Mouse (Mus musculus): ENCODE results near the gene Npnt.

The Npnt gene

DNA sequence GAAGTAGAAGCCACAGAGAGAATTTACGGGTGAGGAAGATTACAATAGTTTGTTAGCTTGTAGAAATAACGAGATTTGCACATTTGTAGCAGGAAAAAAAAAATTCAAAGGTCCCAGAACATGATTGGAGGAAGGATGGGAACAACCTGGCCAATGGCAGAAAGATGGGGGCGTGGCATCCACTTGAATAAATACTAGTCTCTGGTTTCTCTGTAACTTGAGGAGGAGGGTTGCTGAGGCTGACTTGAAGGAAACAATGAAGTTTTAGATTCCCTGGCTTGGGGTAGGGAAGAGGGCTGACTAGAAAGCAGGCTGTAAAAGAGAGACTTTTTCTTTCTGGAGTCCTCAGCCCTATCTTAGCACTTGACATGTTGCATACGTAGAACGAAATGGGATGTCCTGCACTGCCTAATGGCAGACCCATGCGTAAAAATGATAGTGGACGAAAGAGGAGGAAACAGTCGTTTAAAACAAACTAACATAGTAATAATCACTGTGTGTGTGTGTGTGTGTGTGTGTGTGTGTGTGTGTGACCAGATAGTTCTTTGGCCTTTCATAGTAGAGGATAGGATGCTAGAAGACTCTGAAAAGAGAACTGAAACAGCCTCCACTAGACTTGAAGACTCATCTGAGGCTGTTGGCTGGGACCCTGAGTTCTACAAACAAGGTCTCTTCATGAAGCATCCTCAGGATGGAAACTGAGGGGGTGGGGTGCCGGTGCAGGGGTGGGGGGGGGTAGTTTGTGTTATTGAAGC is 94.5 kb downstream of the Npnt start:
- no peak for DNase-seq (ENCODE audit: low read depth)

DNA sequence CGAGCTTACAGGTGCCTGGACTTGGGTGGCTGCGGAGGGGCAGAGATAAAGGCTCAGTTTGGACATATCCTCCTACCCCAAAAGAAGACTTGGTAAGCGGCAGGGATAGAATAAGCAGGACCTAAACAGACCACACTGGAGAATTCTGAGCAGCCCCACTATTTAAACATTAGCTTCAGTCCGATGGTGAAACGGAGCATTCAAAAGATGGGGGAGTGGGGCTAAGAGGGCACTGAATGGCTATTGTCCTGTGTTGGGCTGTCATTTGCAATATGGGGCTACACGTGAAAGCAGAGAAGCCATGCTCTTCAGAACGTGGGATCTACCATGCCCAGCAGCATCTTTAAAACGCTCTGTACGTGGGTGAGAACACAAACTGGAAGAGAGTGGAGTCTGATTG is 95.8 kb downstream of the Npnt start:
- no peak for DNase-seq (ENCODE audit: low read depth)

DNA sequence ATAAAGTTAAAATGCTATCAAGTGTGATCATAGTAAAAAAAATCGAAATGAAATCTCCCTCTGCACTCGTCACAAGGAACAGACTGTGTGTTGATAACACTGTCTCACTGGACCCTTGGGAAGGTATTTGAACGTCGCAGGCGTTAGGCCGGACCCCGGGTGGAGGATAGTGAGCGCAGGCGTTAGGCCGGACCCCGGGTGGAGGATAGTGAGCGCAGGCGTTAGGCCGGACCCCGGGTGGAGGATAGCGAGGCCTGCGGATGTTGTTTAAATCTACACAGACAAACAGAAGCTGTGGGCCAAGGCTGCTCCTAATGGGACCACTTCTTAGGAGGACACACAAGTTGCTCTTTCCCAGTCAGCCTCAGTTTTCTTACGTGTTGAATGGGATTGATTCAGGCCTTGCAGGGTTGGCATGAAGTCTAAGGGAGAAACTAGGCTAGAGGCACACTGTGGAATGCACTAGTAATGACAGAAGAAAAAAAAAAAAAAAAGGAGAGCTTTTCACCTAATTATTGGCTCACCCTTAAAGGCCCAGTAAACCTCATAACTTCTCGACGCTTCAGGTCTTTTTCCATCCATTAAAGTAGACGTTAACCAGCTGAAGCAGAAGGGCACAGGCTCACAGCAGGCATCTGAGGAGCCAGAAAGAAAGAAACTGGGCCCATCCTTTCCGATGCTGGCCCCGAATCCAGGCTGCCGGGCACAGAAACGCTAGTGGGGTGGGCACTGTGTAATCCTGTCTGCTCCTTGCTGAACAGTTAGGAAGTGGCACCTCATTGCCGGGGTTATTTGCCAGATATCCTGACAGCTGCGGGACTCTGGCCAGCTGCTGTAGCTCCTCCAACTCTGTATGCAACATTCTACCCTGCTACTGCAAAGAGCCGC is 98.0 kb downstream of the Npnt start:
- DNase-seq (ENCODE audit: low read depth), result no peak

DNA sequence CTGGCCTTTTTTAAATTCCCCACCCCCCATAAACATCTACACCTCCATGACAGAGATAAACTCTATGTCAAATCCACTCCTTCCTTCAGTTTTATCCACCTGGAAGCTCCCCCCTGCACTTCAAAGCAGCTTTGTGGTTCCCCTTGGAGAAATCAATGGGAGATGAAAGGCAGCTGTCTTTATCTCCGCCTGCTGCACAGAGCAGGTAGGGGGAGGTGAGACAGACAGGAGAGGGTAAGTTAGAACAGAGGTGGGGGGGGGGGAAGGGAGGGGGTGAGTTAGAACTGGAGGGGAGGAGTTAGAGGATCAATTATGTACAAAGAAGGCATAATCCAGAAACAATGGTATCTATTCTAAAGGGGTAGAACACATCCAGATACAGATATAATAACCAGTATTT is 98.7 kb downstream of the Npnt start:
- no peak for DNase-seq (ENCODE audit: low read depth)

DNA sequence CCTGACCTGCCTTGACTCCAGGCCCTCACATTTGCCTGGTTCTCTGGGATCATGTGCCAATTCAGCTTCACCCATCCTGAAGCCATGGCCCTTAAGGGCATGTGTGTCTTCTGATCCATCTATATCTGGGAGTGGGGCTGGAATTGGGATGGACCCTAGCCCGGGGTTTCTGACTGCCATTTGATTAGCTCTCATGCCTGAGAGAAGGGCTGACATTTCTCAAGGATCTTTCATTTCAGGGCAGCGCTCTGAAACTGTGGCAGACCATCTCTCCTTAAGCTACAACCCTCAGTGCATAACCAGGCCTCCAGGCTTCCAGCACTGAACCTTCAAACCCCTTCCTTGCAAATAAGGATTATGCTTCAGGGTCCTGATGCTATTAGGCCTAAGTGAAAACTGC is 99.7 kb downstream of the Npnt start:
- DNase-seq (ENCODE audit: low read depth), result no peak

DNA sequence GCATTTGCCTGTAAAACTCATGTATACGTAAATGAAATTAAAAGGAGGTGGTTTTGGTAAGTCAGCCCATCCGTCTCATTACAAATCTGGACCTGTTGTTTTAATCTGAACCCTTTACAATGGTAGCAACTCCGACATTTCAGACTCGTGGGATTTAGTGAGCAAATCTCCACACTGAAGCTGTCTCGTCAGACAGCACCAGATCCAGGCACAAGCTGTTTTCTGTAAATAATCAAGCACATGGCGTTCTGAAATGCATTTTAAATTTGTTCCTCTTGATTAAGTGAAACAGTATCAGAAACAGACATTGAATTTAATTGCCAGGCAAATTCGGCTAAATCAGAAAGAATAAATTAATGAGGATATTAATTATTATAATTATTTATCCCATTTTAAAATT is 100.4 kb downstream of the Npnt start:
- DNase-seq (ENCODE audit: low read depth), result no peak

DNA sequence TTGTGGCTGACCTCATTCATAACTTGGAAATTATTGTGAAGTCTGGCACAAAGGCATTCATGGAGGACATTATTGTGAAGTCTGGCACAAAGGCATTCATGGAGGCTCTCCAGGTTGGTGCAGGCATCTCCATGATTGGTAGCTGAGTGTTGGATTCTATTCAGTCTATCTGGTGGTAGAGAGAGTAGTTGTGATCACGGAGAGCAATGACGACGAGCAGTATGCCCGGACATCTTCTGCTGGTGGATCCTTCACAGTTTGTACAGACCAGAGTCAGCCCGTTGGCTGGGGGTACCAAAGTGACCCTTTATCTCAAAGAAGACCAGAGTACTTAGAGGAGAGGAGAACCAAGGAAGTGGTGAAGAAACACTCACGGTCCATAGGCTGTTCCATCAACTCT is 107.4 kb downstream of the Npnt start:
- no peak for DNase-seq (ENCODE audit: low read depth)

DNA sequence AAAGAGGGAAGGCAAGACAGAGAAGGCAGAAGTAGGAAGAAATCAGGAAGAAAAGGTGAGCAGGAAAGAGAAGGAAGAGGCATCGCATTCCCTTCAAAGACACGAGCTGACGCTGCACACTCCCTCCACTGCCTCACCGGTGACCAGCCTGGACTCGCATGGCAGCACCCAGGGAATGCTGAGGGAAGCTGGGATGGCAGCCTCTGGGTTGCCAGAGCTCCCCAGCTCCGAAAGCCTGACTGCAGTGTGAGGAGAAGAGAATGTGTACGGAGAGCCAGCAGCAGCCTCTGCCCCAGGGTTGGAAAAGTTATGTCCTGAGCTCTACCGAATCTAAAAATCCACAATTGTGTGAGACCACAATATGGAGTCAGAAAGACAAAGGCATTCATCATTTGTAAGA is 110.6 kb downstream of the Npnt start:
- no peak for DNase-seq (ENCODE audit: low read depth)

DNA sequence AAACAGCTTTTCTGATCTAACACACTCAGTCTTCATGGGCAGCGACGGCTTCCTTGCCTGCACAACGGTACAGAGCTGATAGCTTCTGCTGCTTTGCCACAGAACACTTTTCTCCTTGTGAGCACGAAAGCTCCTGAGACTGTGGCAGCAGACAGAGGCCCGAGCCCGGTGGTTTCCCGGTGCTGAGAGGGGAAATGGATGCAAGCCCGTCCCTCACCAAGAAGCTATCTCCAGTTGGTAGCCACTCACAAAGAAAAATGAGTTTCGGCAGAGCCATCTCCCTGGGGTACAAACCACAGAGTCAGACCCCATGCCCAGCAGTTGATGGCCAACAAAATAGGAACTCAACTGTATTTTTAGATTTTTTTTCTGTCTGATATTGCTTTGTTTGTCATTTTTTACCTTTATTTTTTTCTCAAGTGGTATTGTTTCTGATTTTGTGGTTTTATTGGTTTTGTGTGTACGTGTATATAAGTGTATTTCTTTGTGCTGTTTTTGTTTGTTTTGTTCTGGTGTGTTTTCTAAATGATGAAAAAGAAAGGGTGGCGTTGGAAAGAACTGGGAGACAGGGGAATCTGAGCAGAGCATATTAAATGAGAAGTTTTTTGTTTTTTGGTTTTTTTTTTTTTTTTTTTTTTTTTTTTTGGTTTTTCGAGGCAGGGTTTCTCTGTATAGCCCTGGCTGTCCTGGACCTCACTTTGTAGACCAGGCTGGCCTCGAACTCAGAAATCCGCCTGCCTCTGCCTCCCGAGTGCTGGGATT is 111.3 kb downstream of the Npnt start:
- no peak for DNase-seq (ENCODE audit: low read depth)

DNA sequence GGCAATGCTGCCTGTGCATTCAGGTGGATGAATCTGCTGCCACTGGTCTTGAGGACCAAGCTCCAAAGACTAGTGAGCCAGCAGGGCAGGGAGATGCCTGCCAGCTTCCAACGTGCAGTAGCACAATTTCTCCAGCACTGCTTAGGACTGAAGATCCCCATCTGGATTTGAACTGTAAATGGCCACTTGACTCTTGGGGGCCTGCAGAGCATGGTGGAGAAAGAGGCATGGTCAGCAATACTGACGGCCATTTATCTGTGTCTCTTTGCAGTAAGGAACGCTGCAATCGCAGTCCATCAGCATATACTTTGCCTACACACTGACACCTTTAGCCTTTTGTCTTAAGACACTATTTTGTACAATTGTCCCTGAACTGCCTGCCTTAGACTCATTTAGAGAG is 113.0 kb downstream of the Npnt start:
- no peak for DNase-seq (ENCODE audit: low read depth)

DNA sequence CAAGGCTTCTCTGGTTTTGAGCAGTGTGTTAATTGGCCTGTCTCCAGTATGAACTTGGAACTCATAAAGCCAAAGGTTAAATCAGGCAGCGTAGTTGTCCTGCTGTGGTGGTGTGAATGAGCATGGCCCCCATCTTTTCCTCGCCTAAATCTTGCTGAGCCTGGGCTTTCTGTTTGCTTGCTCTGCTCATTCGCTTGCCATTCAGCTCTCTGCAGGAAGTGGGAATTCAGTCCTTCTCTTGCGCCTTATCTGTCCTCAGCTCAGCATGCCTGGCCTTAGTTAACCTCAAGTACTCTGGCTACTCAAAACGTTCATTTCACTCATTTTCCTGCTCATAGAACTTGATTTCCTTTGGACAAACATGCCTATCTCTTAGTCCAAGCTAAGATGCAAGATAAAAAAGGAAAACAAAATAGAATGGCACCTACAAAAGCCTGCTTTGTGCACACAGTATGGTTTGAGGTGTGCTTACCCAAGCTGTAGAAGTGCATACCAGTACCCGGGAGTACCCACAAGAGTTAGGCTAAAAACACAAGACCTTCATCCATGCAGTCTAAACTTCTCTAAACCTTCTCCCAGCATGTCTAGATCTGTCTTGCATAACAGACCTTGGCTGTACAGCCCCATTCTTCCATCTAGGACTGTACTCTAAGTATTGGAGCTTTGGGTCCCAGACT is 114.8 kb downstream of the Npnt start:
- no peak for DNase-seq (ENCODE audit: low read depth)

All from c-Kit-positive CD71-positive TER-119-negative erythroid progenitor cells, embryonic 14.5 days (primary cell).